Mouse (Mus musculus): ENCODE results near the gene Loxl3.

The Loxl3 gene

DNA sequence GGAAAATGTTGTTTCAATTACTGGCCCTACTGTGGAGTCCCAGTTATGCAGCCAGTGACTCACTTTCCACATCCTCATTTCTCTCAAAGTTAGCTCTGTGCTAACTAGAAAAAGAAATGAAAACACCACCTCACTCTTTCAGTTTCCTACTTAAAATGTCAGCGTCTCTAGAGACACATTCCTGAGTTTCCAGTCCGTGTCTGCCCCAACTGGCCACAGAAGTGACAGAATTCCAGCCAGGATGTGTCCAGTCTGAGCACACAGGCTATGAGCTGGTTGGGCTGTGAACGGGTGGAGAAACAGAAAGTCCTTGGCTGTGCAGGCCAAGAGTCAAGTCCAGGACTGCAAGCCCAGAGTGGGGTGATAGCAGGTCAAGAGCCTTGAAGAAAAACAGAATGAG is 16.8 kb upstream of the Loxl3 start:
- DNase-seq (ENCODE audit: low read depth, low spot score): no peak

DNA sequence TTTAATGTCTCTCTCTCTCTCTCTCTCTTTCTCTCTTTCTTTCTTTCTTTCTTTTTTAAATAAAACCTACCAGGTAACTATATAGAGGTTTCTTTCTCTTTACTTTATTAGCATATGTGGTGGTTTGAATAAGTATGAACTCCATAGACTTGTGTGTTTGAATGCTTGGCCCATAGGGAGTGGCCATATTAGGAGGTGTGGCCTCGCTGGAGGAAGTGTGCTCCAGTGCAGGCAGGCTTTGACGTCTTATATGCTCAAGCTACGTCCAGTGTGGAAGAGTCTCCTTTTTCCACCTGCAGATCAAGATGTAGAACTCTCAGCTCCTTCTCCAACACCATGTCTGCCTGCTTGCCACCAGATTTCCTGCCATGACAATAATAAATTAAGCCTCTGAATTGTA is 14.9 kb upstream of the Loxl3 start:
- no peak for DNase-seq (ENCODE audit: low read depth, low spot score)

DNA sequence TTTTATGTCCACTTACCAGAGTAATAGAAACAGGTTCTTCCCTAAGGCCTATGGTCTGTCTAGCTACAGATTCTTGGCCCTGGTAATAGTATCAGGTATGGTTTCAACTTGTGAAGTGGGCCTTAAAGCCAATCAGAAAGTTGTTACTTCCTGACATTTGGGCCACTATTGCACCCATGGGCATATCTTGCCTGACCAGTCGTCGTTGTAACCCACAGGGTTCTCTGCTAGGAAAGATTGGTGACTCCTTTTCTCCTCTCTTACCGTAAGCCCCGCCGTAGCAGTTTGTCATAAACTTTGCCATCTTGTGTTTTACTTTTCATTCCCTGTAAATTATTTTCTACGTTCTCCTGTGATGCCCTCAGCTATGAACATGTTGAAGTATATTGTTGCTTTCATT is 13.9 kb upstream of the Loxl3 start:
- DNase-seq (ENCODE audit: low read depth, low spot score): no peak

DNA sequence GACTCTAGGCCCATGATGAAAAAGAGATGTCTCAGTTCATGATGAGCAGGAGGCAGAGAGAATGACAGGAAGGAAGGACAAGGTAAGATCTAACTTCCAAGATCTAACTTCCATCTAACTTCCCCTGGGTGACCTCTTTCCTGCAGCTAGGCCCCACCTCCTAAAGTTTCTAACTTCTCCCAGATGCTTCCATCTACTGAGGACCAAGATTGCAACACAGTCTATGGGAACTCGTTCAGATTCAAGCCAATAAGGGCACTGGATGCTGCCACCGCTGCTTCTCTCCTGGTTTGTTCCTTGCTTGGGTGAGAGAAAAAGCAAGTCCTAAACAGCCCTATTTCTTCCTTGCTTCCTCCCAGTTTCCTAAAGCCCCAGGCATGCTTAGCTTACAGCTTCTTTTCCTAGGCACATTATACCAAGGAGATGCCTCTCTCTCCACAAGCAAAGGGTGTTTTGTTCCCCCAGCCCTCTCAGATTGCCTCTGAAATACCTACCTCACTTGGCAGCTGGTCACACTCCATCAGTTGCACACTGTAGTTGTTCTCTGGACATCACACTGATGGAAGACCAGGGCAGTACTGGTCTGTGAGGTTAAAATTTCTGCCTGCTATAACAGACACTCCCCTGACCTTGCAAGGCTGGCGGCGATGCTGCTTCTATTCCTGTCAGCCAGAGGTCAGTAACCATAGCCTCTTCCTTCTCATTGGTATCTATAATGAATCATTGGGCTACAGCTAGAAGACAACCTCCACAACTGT is 13.0 kb upstream of the Loxl3 start:
- no peak for DNase-seq (ENCODE audit: low read depth, low spot score)

DNA sequence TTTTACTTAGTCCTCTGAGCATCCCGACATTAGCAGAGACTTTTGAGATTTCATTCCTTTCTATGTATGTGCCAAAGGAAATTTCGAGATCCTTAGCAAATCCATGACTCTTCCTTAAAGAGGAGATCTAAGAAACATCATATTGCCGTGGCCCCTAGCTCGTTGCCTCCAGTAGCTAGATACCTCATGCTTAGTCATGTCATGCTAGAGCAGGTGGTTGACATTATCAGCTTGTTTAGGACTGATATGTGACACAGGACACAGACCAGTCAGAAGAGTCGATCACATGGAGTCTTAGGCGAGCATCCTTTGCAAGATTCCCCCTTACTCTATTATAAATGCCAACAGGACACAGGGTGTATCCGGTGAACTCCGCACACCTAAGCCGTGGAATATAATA is 11.0 kb upstream of the Loxl3 start:
- no peak for DNase-seq (ENCODE audit: low read depth, low spot score)

DNA sequence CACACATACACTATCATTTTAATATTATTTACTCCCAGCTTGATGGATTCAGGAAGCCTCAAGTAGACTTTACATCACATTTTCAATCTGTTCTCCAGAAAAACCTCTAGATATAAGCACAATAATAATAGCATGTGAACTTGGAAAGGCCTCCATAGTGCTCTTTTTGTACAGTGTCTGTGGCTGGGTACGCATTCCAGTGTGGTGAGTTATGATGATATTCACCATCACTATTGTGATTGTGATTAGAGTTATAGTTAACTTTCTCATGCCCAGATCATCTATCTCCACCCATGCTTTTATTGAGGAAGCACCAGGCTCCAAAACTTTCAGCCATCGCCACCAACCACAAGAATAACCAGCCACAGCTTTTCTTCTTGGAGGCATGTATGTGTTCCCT is 10.2 kb upstream of the Loxl3 start:
- DNase-seq (ENCODE audit: low read depth, low spot score): no peak

DNA sequence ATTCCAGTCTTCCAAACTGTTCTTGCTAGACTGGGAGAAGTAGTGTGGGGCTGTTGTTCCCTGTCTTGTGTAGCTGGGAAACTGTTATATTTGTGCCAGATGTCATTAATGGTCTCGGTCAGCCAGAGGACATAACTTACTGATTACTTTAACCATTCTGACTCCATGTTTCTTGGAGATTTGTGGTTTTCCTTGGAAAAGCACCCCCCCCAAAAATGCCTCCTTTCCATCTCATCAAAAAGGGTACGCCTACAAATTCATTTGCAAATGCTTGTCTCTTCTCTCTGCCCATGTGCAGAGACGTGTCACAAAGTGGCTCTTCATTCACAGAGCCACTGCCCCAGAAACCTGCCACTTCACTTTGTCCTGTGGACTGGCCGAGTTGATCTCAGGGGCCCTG is 9.6 kb upstream of the Loxl3 start:
- no peak for DNase-seq (ENCODE audit: low read depth, low spot score)

DNA sequence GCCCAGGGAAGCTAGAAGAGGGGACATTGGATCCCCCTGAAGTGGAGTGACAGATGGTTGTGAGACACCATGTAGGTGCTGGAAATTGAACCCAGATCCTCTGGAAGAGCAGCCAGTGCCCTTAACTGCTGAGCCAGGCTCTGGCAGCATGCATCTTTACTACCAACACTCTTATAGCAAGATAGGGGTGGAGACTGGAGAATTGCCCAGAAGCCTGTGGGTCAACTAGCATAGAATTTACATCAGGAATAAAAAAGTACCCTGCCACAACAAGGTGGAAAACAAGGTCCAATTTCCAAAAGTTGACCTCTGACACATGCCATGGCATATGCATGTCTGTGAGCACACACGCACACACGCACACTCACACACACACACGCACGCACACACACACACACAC is 8.8 kb upstream of the Loxl3 start:
- no peak for DNase-seq (ENCODE audit: low read depth, low spot score)

DNA sequence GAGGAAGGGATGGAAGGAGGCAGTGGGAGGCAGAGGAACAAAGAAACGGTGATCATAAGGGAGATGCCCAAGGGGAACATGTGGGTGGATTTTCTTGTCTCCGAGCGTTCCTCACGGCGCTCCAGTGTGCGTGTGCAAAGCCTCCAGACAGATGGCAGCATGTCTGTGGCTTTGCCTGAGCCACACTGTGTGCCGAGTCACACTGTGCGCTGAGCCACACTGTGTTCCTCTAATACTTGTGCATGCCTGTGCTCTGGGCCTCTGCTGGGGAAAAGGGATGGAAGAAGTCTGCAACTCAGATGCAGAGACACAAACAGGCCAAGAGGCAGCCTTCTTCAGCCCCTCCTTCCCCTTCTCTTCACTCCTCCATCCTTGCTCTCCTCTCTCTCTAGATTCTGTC is 6.7 kb upstream of the Loxl3 start:
- no peak for DNase-seq (ENCODE audit: low read depth, low spot score)

DNA sequence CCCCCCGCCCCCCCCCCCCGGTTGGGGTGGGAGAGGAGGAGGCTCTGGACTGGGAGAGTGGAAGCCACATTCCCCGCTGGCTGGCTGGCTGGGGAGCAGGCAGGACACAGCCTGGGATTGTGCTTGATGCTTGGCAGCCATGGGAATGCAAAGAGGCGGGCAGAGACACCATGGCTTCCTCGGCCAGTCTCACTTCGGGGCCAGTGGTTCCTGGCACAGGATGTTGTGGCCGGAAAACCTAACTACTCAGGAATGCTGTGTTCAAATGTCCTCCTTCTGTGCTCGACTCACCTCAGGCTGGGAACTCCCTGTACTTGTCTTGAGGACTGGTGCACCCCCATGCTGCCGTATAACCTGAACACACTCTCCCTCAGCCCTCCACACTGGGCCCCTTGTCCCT is 6.3 kb upstream of the Loxl3 start:
- DNase-seq (ENCODE audit: low read depth, low spot score): no peak

DNA sequence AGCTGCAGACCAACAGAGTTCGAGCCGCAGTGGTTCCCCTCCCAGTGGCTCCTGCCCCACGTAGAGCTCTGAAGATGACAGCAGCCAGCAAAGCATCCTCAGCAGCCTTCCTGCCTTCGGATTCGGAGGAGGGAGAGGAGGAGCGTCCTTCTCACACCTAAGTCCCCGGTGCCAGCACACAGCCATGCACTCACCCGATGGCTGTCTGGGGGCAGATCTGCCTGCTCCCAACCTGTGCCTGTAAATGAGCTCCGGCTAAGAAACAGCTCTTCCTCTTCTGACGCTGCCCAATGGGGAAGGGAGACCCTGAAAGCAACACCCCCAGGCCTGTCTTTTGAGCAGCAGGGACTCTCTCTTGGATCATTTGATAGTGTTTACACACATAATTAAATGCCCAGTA is 4.2 kb upstream of the Loxl3 start:
- no peak for DNase-seq (ENCODE audit: low read depth, low spot score)

DNA sequence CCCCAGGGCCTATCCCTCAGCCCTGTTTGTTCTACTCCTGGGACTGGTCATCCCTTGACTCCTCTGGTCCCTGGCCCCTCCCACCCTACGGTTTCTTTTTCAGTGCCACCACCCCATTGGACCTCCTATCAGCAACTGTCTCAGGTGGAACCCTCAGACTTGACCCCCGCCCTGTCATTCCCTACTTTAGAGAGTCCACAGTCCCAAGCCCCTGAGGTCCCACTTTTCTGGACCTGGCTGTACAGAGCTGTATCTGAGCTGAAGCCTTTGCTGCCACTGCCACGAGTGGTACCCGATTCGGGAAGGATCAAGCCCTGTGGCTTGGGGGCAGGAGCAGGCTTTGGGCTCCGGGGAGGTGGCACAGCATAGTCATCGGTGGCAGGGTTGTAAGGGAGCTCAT is 2.9 kb upstream of the Loxl3 start:
- DNase-seq (ENCODE audit: low read depth, low spot score): no peak

DNA sequence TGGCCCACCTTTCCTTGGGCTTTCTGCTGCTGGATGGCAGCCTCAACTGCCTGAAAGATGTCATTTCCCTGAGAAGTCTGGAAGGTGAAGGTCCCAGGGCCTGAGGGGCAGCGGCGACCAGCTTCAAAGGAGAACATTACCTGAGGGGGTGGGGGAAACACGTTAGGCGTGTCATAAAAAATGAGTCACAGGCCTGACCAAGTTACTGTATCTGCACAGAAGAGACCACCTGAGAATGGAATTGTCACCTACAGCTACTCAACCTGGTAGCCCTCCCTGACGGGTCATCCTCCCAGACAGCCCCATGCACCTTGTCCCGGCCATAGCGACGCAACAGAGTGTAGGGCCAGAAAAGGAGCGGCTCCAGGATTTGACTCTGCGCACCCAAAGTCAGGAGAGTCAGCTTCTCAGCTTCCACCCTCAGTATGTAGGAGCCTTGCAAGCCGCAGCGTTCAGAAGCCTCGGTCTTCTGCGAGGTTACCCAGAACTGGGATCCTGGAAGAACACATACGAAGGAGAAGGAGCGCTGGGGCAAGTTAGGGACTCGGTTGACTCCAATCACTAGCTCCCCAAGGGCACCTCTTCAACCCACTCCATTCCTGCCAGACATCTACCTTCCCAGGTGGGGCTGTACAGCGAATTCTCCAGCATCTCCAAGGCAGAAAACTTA is 1.9 kb upstream of the Loxl3 start:
- no peak for DNase-seq (ENCODE audit: low read depth, low spot score)

DNA sequence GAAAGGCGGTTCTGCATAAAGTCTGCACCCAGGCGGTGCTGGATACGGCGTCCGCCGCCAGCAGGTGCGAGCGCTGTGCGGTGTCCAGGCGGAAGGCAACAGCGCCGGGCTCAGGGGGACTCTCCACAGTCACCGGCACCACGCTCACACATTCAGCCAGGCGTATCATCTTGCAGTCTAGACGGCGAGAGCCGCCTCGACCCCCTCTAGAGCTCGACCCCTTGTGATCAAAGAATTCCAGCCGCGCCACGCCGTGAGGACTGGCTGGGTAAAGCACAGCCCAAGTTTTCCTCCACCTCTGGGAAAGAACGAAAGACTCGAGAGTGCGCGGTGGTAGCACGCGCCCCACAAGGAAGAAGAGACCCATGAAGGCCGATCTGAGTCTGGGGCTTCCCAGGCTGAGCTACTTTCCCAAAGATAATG is 1.2 kb upstream of the Loxl3 start:
- DNase-seq (ENCODE audit: low read depth, low spot score): peak; percentile 61

DNA sequence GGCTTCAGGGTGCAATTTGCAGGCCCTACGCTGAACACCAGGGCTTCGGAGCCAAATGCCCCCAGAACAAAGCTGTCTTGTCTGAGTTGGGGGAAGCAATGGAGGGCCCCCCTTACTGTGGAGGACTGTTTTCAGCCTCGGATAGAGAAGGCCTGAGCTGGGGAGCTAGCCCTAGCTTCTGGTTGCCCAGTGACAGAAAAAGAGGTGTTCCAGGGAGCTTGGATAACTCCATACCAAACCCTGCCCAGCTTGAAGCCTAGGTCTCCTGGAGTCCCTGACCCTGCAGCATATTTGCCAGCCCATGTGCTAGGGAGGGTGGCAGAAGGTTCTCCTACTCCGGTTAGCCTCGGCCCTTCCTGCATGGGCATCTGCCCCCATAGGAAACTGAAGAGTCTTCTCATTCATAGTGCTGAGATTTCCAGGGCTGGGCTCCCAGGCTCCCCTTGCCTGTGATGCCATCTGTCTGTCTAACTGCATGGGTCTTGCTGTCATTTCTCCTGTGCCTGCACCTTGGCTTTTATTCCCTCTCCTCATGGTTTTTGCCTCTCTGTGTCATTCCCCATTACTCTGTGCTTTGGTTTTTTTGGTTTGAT is 586 bp downstream of the Loxl3 start:
- no peak for DNase-seq (ENCODE audit: low read depth, low spot score)

DNA sequence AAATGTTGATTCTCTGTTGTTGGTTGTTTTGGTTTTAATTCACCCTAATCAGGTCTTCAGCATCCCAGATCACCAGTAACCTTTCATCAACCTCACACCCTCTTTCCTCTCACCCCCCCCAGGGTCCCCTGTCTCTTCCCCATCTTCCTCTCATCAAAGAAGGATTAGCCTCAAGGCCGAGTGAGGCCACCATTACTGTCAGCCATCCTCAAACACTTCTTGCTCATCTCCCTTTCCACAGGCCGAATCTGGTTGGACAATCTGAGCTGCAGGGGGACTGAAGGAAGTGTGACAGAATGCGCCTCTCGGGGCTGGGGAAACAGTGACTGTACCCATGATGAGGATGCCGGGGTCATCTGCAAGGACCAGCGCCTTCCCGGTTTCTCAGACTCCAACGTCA is 3.2 kb downstream of the Loxl3 start:
- no peak for DNase-seq (ENCODE audit: low read depth, low spot score)

DNA sequence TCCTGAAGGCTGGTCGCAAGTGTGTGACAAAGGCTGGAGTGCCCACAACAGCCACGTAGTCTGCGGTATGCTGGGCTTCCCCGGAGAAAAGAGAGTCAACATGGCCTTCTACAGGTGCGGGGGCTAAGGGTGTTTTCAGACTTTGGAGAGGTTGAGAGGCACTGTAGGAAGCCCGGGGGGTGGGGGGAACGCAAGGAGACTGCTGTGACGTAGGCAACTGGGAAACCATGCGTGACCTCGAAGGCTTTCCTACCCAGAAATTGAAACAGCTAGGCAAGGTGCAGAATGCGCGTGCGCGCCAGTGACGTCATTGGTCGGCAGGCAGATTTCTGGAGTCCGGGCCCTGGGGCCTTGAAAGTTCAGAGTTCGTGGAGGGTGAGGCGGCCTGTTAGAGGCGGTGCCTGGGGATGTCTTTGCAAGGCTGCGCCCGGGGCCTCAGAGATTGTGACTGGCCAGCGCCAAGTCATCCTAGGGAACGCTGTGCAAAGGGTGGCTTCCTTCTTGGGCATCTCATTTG is 4.6 kb downstream of the Loxl3 start:
- DNase-seq (ENCODE audit: low read depth, low spot score): peak; percentile 87

DNA sequence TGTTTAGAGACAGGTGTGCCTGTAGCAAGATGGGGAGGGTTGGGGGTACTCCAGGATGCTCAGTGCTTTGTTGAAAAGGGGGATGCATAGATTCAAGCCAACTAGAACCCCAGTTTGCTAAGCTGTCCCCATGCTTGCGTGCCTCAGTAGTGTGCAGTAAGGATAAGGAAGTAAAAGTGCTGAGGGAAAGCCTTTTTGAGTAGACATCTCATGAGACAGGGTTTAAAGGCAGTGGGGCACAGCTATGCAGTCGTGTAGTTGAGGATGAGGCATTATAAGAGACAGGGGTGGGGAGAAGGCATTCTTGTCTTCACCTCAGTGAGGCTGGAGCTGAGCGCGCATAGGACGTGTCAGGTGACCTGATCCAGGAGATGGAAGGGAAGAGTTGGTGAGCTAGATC is 6.6 kb downstream of the Loxl3 start:
- no peak for DNase-seq (ENCODE audit: low read depth, low spot score)

DNA sequence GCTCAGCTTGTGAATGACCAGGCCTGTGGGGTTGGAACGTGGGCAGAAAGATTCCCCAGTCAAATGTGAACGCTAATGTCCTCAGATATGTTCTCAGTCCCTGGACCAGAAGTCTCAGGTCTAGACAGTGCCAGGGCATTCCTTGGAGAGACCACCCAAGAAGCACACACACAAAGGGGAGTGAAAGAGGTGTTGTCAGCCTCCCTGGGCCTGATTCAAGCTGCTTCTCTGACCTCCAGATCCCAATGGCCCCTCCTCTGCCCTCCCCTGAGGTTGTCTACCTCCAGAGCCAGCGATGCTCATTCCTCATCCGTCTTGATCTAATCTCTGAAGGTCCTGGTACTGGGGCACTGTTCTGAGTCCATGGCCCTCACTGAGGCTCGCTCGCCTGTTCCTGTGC is 9.6 kb downstream of the Loxl3 start:
- DNase-seq (ENCODE audit: low read depth, low spot score): no peak

DNA sequence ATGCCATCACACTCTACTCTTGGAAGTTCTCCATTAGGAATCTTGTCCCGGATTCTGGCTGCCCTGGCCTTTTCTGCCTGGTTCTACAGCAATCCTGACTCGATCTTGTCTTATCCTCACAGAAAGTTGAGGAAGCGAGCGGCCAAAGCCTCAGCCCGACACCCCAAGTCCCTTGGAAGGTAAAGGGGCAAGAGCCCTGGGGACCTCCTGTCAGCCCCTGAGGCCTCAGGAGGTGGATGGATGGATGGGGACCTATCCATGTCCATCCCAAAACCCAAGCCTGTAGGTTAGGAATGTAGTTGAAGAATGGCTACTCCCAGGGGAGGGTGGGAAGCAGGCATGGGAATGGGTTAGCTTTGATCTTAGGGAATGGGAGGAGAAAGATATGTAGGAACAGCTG is 10.0 kb downstream of the Loxl3 start:
- DNase-seq (ENCODE audit: low read depth, low spot score): no peak

DNA sequence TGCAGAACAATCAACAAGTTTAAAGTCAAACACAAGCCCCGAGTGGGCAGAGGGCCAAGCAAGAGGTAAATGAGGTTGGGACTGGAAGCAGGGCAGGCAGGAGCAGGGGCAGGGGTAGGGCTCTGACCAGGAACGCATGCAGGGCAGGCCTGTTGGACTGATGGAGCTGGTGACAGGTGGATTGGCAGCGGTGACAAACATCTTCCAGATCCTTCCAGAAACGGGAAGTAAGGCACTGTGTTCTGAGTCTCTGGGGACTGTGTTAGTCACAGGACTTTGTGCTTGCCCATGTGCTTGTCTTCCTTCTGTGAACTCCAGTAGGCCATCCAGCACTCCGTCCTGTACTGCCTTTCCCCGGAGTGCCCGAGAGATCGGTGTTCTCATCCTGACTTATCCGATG is 10.8 kb downstream of the Loxl3 start:
- DNase-seq (ENCODE audit: low read depth, low spot score): no peak

DNA sequence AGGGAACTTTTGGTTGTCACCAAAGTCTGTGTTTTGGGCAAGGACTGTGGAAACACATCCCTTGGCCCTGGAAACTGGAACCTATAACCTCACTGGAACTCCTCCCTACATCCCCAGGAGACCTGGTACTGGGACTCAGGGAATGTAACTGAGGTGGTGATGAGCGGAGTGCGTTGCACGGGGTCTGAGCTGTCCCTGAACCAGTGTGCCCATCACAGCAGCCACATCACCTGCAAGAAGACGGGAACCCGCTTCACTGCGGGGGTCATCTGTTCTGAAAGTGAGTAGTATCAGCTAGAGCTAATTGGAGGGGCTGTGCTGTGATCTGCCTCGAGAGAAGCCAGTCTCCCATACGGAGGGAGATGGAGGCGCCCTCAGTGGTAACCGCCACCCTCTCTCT is 15.4 kb downstream of the Loxl3 start:
- no peak for DNase-seq (ENCODE audit: low read depth, low spot score)
